Mouse (Mus musculus): Measurements from ENCODE around the gene Cacna2d2.

The Cacna2d2 gene

GRCm38 (mm10) chr9:107540420-107540819, 141.0 kb downstream of the Cacna2d2 start:
- no peak for DNase-seq (ENCODE audit: low read depth)

GRCm38 (mm10) chr9:107541005-107541404, 141.6 kb downstream of the Cacna2d2 start:
- no peak for DNase-seq (ENCODE audit: low read depth)

- DNase-seq (ENCODE audit: low read depth) = peak; percentile 84
Measured at GRCm38 (mm10) chr9:107541474-107542351, 142.3 kb downstream of the Cacna2d2 start, which contains the start of the genes Cyb561d2 and Nprl2. Gene Cyb561d2, minus strand, starts transcription at chr9:107542193. Gene Nprl2, plus strand, starts transcription at chr9:107542226.

- DNase-seq (ENCODE audit: low read depth) = no peak
Measured at GRCm38 (mm10) chr9:107542352-107542686, 142.9 kb downstream of the Cacna2d2 start.

- DNase-seq (ENCODE audit: low read depth) = no peak
Measured at GRCm38 (mm10) chr9:107542721-107543120, 143.3 kb downstream of the Cacna2d2 start.

- no peak for DNase-seq (ENCODE audit: low read depth)
Measured at GRCm38 (mm10) chr9:107543299-107543698, 143.9 kb downstream of the Cacna2d2 start.

- DNase-seq (ENCODE audit: low read depth) = no peak
Measured at GRCm38 (mm10) chr9:107544196-107544700, 144.8 kb downstream of the Cacna2d2 start.

- no peak for DNase-seq (ENCODE audit: low read depth)
Measured at GRCm38 (mm10) chr9:107544729-107545128, 145.3 kb downstream of the Cacna2d2 start.

GRCm38 (mm10) chr9:107545199-107545598, 145.8 kb downstream of the Cacna2d2 start:
- no peak for DNase-seq (ENCODE audit: low read depth)

GRCm38 (mm10) chr9:107545602-107546001, 146.2 kb downstream of the Cacna2d2 start:
- DNase-seq (ENCODE audit: low read depth) = peak; percentile 74

GRCm38 (mm10) chr9:107547026-107547425, 147.6 kb downstream of the Cacna2d2 start, which contains the start of gene Zmynd10:
Gene Zmynd10, plus strand, starts transcription at chr9:107547298.
- DNase-seq (ENCODE audit: low read depth) = peak; percentile 92

- DNase-seq (ENCODE audit: low read depth) = no peak
Measured at GRCm38 (mm10) chr9:107547957-107548356, 148.5 kb downstream of the Cacna2d2 start.

GRCm38 (mm10) chr9:107548820-107549219, 149.4 kb downstream of the Cacna2d2 start:
- no peak for DNase-seq (ENCODE audit: low read depth)

GRCm38 (mm10) chr9:107549297-107550074, 150.1 kb downstream of the Cacna2d2 start:
- no peak for DNase-seq (ENCODE audit: low read depth)

- no peak for DNase-seq (ENCODE audit: low read depth)
Measured at GRCm38 (mm10) chr9:107550491-107551116, 151.2 kb downstream of the Cacna2d2 start.

- no peak for DNase-seq (ENCODE audit: low read depth)
Measured at GRCm38 (mm10) chr9:107551117-107551889, 151.9 kb downstream of the Cacna2d2 start, which contains the start of gene Rassf1. Gene Rassf1, plus strand, starts transcription at chr9:107551555.

GRCm38 (mm10) chr9:107551890-107552355, 152.5 kb downstream of the Cacna2d2 start:
- DNase-seq (ENCODE audit: low read depth) = no peak

- no peak for DNase-seq (ENCODE audit: low read depth)
Measured at GRCm38 (mm10) chr9:107552690-107553393, 153.4 kb downstream of the Cacna2d2 start.

- DNase-seq (ENCODE audit: low read depth) = no peak
Measured at GRCm38 (mm10) chr9:107553541-107554318, 154.3 kb downstream of the Cacna2d2 start.
